Mouse (Mus musculus): Measurements from ENCODE around the gene Actl11. TPM values are rescaled to one million over a fixed set of nuclear protein-coding genes. Genes with fewer than 3 reads are reported as not detected.

Actl11 gene
- polyA plus RNA-seq (2017; shearing (Covaris generic)) = not detected

DNA sequence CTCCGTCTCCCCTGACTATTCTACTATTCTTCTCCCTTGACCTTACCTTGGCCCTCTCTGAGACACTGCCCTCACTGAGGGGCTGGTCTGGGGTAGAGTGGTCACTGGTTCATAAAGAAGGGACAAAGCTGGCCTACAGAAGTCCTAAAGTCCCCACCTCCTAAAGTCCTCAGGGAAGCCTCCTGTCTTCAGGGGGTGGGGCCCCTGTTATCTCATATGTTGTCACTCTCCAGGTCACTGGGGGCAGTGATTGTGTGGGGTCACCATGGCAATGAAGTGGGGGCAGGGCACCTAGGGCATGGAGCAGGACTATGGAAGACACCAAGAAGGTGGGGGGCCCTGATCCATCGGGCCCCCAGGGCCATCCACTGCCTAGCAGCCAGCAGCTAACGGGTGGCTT is at the start of gene Actl11:
Gene Actl11, plus strand, starts transcription at position 301 of the 400 bp plus-strand sequence.

DNA sequence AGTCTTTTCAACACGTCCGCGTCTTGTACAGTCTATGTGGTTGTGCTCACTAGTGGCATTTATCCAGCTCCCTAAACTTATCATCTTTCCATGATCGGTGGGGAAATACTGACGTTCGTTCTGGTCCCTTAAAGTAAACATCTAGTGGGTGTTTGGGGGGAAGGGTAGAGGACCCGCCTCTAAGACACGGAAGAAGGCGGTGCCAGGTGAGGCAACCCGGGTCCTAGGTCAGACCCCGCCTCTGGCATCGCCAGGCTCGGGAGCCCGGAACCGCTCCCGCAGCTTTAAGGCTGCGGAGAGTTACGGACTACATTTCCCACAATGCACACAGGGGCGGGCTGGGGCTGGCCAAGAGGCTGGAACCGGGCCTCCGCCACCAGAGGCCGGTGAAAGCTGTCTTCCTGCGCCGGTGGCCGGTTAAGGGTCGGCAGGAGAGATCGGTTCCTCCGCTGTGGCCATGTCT is 40.4 kb upstream of the Actl11 start, which contains the start of gene Mon1a:
Gene Mon1a, plus strand, starts transcription at position 348 of the 463 bp plus-strand sequence.

GRCm38 (mm10) chr9:107906252-107906966 is 21.9 kb upstream of the Actl11 start, which contains the start of gene Mst1r:
Gene Mst1r (plus strand): TSS chr9:107906873.

DNA sequence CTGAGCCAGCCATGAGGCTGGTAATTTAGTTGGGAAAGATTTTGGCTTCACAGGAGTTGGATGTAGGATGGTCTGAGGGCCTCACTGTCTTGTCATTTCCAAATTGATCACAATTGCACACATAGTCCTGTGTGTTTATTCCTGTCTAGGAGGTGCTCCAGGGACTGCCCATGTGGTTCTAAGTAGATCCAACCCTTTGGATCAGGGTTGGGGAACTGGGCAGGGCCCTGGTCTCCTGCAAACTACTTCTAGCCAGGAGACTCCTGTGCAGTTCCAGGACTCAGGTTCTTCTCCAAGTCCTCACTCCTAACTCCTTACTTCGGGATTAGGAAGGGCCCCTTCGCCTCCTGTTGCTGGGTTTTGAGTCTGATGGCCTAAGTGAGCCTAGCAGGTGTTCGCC is 7.1 kb downstream of the Actl11 start, which contains the start of gene Camkv:
Gene Camkv, plus strand, starts transcription at position 301 of the 400 bp plus-strand sequence.

GRCm38 (mm10) chr9:107949922-107950235 is 21.6 kb downstream of the Actl11 start, which contains the start of gene Traip:
Gene Traip (plus strand): TSS chr9:107950136.

DNA sequence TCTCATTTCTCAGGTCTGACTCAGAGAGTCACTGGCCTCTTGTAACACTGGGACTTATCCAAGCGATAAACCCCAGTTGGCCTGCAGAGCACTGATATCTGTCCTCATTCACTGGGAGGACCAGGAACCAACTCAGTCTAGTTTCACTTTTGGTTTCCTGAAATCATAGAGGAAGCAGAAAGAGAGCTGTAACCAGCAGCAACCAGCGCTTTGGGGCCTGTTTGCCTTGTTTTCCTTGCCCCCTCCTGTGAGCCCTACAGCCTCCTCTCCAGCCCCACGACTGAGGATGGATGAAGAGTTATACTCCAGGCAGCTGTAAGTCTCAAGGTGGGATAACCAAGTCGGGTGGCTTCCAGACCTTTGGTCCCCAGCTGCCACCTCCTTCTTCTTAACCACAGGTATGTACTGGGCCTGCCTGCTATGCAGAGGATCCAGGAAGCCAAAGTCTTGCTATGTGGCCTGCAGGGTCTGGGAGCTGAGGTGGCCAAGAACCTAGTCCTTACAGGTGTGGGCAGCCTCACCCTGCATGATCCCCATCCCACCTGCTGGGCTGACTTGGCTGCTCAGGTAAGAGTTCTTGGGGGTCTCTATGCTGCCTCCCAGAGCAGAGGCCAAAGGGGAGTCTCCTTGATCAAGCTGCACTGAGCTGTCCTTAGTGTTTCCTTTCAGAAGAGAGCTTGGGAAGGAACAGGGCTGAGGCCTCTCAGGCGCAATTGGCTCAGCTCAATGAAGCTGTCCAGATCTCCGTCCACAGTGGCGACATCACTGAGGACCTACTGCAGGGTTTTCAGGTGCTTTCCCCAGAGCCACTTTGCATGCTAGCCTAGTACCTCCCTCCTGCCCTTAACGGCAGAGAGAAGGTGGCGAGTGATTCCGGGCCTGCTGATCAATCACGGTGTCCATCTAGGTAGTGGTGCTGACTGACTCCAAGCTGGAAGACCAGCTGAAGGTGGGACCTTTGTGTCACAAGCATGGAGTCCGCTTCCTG is 47.4 kb downstream of the Actl11 start, which contains the start of gene Uba7:
Gene Uba7, plus strand, starts transcription at position 107 of the 988 bp plus-strand sequence.

Other genes with a start within 250 kb of the Actl11 start
- gene Gnat1, start 248.8 kb upstream of the Actl11 start, polyA plus RNA-seq (2017; shearing (Covaris generic)) = 0.67 TPM
- gene Sema3f, start 218.0 kb upstream of the Actl11 start, polyA plus RNA-seq (2017; shearing (Covaris generic)) = not detected
- 311 TPM for gene Rbm5, start 157.5 kb upstream of the Actl11 start, polyA plus RNA-seq (2017; shearing (Covaris generic))
- 106 TPM for gene Rbm6, start 55.2 kb upstream of the Actl11 start, polyA plus RNA-seq (2017; shearing (Covaris generic))
- 24.3 TPM for gene Mon1a, start 40.3 kb upstream of the Actl11 start, polyA plus RNA-seq (2017; shearing (Covaris generic))
- not detected for gene Mst1r, start 21.6 kb upstream of the Actl11 start, polyA plus RNA-seq (2017; shearing (Covaris generic))
- gene Camkv, start 7.2 kb downstream of the Actl11 start, polyA plus RNA-seq (2017; shearing (Covaris generic)) = 0.13 TPM
- 4.1 TPM for gene Traip, start 21.7 kb downstream of the Actl11 start, polyA plus RNA-seq (2017; shearing (Covaris generic))
- 260 TPM for gene Uba7, start 47.0 kb downstream of the Actl11 start, polyA plus RNA-seq (2017; shearing (Covaris generic))
- gene Gm20661, start 54.6 kb downstream of the Actl11 start, polyA plus RNA-seq (2017; shearing (Covaris generic)) = 0.25 TPM
- gene Inka1, start 57.4 kb downstream of the Actl11 start, polyA plus RNA-seq (2017; shearing (Covaris generic)) = 1.9 TPM
- 0.41 TPM for gene Cdhr4, start 64.0 kb downstream of the Actl11 start, polyA plus RNA-seq (2017; shearing (Covaris generic))
- gene Gm20662, start 67.9 kb downstream of the Actl11 start, polyA plus RNA-seq (2017; shearing (Covaris generic)) = not detected
- gene Ip6k1, start 74.0 kb downstream of the Actl11 start, polyA plus RNA-seq (2017; shearing (Covaris generic)) = 143 TPM
- 35.5 TPM for gene Gmppb, start 120.8 kb downstream of the Actl11 start, polyA plus RNA-seq (2017; shearing (Covaris generic))
- gene Amigo3, start 124.7 kb downstream of the Actl11 start, polyA plus RNA-seq (2017; shearing (Covaris generic)) = 4.6 TPM
- 1.5 TPM for gene Mst1, start 152.0 kb downstream of the Actl11 start, polyA plus RNA-seq (2017; shearing (Covaris generic))
- gene Rnf123, start 154.9 kb downstream of the Actl11 start, polyA plus RNA-seq (2017; shearing (Covaris generic)) = 146 TPM
- 118 TPM for gene Apeh, start 166.1 kb downstream of the Actl11 start, polyA plus RNA-seq (2017; shearing (Covaris generic))

All from CD4-positive, CD25-positive, alpha-beta regulatory T cell (primary cell).